Mouse (Mus musculus): ENCODE results near the gene Serhl.

DNA sequence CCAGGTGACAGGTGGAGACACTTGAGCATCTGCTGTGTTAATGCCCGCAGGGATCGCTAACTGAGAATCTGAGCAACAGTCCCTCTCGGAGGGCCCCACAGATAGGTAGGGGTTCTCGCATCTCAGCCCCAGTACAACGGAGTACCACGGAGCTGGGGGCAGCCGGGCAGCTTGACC is at the start of gene Serhl:
- TF ChIP-seq CTCF (IDR thresholded peaks at IDR 0.05; ENCODE audit: low read depth, low read length), result no peak
- no peak for TF ChIP-seq POLR2A (IDR thresholded peaks at IDR 0.05; ENCODE audit: borderline replicate concordance, low read depth, low read length)

All from bone marrow macrophage, adult 2 months (primary cell).